Mouse (Mus musculus): Measurements from ENCODE around the gene Dkc1. TPM values are rescaled to one million over a fixed set of nuclear protein-coding genes. Genes with fewer than 3 reads are reported as not detected.

The Dkc1 gene
- total RNA-seq (2017): 442 and 489 TPM in 2 replicates

GRCm38 (mm10) chrX:75095369-75096162, at the start of gene Dkc1:
Dkc1 (plus strand) TSS chrX:75095854.
- ATAC-seq (replicated peaks; ENCODE audit: low read depth, poor library complexity, severe bottlenecking): peak; percentile 98

GRCm38 (mm10) chrX:75045931-75046330, 49.7 kb upstream of the Dkc1 start:
- ATAC-seq (replicated peaks; ENCODE audit: low read depth, poor library complexity, severe bottlenecking): no peak

- no peak for ATAC-seq (replicated peaks; ENCODE audit: low read depth, poor library complexity, severe bottlenecking)
Observed at GRCm38 (mm10) chrX:75046921-75047635, 48.6 kb upstream of the Dkc1 start.

- peak; percentile 95 for ATAC-seq (replicated peaks; ENCODE audit: low read depth, poor library complexity, severe bottlenecking)
Observed at GRCm38 (mm10) chrX:75056120-75056775, 39.4 kb upstream of the Dkc1 start.

DNA sequence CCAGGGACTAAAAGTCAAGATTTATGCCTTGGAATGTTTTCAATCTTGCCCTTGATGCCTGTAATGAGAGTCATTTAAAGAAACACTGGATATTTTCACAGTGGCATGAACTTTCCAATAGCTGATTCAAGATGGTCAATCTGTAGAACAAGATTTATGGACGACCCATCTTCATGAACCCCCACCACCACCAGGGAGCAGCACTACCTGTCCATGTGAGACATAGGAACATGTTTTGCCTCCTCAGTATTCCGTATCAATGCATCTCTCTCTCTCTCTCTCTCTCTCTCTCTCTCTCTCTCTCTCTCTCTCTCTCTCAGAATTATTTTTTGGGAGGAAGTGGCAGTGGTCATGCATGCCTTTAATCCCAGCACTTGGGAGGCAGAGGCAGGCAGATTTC, 13.3 kb upstream of the Dkc1 start:
- ATAC-seq (replicated peaks; ENCODE audit: low read depth, poor library complexity, severe bottlenecking): no peak

- peak; percentile 69 for ATAC-seq (replicated peaks; ENCODE audit: low read depth, poor library complexity, severe bottlenecking)
Observed at GRCm38 (mm10) chrX:75083982-75084773, 11.5 kb upstream of the Dkc1 start.

GRCm38 (mm10) chrX:75084774-75085508, 10.7 kb upstream of the Dkc1 start, which contains the start of gene Gab3:
Gab3 (minus strand) TSS chrX:75085458.
- peak; percentile 97 for ATAC-seq (replicated peaks; ENCODE audit: low read depth, poor library complexity, severe bottlenecking)

DNA sequence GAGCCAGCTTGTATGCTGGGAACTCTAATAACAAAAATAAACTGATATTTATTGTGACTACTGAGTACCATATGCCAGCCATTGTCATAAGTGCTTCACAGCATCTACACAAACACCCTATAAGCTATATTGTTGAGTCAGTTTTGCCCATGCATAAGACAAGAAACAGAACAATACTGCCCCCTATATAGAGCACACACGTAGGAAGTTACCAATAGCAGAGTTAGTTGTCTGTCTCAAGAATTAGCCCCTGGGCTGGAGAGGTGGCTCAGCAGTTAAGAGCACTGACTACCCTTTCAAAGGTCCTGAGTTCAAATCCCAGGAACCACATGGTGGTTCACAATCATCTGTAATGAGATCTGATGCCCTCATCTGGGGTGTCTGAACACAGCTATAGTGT, 10.0 kb upstream of the Dkc1 start:
- ATAC-seq (replicated peaks; ENCODE audit: low read depth, poor library complexity, severe bottlenecking): no peak

DNA sequence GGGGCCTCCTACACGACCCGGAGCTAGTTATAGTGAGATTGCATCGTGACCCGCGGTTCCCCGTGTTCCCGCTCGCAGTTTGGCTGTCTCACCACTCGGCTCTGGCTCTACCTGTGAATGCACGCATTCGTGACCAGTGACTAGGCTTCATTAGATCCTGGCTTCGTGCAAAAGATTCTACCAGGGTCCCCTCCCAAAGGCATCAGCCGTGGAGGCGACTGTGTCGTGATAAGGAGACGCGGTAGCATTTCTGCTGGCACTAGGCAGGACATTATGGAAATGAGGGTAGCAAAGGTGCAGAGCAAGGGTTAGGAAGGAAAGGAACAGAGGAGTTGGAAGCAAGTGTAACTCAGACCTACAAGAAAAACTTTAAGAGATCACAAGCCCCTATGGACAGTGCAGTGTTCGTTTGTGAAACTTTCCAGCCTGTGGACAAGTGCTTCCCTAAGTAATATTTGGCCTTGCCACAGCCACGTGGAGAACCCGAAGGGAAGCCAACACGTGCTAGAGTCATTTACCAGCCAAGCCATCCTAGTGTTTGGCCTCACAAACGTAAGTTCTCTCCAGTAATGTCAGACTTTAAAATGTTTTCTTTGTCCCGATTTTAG, 613 bp downstream of the Dkc1 start:
- no peak for ATAC-seq (replicated peaks; ENCODE audit: low read depth, poor library complexity, severe bottlenecking)

- no peak for ATAC-seq (replicated peaks; ENCODE audit: low read depth, poor library complexity, severe bottlenecking)
Observed at GRCm38 (mm10) chrX:75098799-75099198, 3.1 kb downstream of the Dkc1 start.

DNA sequence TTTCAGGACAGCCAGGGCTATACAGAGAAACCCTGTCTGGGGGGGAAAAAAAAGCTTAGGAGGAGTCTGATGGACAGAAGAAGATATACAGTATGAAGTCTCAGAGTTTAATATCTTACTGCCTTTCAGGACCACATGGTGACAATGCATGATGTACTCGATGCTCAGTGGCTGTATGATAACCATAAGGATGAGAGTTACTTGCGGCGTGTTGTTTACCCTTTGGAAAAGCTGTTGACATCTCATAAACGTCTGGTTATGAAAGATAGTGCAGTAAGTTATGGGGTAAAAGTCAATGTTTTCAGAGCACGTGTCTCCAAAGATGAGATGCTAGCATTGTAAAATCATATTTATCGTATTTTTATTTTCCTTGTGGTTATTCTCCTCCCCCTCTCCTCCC, 6.6 kb downstream of the Dkc1 start:
- ATAC-seq (replicated peaks; ENCODE audit: low read depth, poor library complexity, severe bottlenecking): no peak

- ATAC-seq (replicated peaks; ENCODE audit: low read depth, poor library complexity, severe bottlenecking): no peak
Observed at GRCm38 (mm10) chrX:75115550-75115949, 19.9 kb downstream of the Dkc1 start.

DNA sequence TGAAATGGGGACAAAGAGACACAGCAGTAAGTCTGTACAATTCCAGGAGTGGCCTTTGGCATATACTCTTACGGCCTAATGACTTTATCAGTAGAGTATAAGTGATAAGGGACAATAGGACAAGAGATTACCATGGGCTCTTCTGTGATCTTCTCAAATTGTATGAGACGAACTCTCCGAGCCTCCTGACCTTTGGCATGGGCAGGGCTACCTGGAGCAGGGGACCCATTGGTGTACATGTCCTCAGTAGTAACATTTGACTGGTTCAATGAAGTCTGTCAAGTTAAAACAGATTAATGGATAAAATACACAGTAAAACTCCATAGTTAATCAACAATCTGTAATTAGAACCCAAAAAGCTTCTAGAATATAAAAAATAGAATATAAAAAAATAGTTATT, 30.0 kb downstream of the Dkc1 start:
- ATAC-seq (replicated peaks; ENCODE audit: low read depth, poor library complexity, severe bottlenecking): no peak

- 0 out of 2 replicates have a peak, but pooled peaks have one; percentile 14 for ATAC-seq (replicated peaks; ENCODE audit: low read depth, poor library complexity, severe bottlenecking)
Observed at GRCm38 (mm10) chrX:75126893-75127292, 31.2 kb downstream of the Dkc1 start.

DNA sequence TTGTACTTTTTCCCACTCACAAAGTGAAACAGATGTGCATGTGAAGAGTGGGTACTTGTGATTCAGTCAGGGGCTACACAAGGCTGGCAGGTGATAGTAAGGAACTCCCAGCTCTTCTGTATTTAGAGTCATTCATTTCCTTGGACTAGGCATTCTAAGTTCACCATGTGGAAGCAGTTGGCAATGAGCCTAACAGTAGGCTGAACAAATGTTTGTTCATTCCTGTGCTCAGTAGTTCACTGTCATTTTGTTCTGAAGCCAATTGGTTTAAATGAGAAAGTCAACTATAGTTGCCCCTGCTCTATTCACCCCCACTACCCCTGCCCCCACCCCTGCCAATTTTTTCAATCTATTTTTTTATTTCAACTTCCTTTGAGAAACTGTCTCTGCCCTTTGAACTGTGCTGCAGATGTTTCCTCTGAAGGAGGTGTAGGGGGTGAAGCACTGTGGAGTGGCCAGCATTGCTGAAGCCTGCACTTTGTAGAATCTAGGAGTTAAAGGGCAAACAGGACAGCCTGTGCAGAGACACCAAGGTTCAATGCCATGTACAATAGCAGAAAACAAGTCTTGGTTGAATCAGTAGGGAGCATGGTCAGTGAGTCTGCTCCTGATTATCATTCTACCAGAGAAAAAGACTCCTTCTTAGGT, 32.8 kb downstream of the Dkc1 start:
- no peak for ATAC-seq (replicated peaks; ENCODE audit: low read depth, poor library complexity, severe bottlenecking)

- peak; percentile 40 for ATAC-seq (replicated peaks; ENCODE audit: low read depth, poor library complexity, severe bottlenecking)
Observed at GRCm38 (mm10) chrX:75129474-75129873, 33.8 kb downstream of the Dkc1 start.

DNA sequence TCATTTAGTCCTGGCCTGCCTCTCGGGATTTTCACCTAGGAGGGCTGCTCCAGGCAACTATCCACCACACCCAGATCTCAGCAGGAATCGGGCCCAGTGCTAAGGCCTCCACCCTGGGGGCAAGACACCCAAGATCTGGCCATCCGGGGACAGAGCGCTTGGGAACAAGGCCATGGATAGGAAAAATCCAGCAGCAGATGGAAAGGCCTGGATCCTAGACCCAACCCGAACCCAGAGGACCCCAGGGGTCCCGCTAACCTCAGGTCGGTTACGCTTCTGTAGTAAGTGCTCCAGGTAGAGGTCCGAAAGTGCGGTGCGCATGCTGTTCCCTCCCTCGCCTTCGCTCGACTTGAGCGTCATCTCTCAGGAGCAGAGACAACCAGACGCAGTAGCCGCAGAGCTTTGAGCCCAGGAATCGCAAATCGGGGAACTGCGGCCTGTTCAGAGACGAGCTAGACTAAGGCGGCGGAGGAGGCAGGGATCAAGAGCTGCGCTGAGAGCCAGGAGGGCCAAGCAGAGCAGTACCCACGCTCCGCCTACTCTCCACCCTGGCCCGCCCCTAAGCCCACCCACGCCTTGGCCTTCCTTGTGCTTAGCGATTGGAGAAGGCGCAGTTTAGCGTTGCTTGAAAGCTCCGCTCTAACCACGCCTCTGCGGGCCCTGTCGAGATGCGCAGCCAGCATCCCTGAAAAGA, 35.0 kb downstream of the Dkc1 start, which contains the start of gene Mpp1:
Gene Mpp1, minus strand, starts transcription at position 550 of the 694 bp plus-strand sequence.
- ATAC-seq (replicated peaks; ENCODE audit: low read depth, poor library complexity, severe bottlenecking): peak; percentile 96

GRCm38 (mm10) chrX:75136938-75137337, 41.3 kb downstream of the Dkc1 start:
- ATAC-seq (replicated peaks; ENCODE audit: low read depth, poor library complexity, severe bottlenecking): no peak
